Mouse (Mus musculus): ENCODE results near the gene Acvr2b.

Acvr2b gene

GRCm38 (mm10) chr9:119408898-119409664 is 7.2 kb downstream of the Acvr2b start:
- DNase-seq (ENCODE audit: low spot score): no peak

GRCm38 (mm10) chr9:119409864-119410263 is 7.9 kb downstream of the Acvr2b start:
- DNase-seq (ENCODE audit: low spot score): no peak

GRCm38 (mm10) chr9:119418025-119418424 is 16.1 kb downstream of the Acvr2b start:
- DNase-seq (ENCODE audit: low spot score): no peak

DNA sequence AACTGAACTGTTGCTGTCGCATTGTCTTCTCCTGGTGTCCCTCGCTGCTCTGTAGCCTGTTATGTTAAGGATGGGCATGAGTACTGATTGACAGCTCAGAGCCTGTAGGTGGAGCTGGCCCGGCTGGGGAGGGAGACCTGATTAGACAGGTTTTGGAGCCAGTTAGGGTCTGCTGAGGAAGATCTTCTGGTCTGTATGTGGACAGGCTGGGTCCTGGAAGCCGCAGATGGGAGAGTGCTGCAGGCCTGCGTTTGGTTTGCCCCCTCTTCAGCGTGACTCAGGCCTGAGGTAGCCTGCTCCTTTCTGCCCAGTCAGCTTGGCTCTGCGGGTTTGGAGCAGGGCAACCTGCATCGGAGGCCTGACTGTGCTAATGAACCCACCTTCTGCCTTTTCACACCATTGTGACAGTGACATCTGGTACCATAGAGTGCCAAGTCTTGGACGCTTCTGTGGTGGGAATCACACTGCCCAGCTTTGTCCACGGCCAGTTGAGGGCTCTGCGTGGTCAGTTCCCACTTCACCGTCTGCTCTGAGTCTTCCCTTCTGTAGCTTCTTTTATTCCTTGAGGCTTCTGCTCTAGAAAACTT is 18.0 kb downstream of the Acvr2b start:
- DNase-seq (ENCODE audit: low spot score): no peak

- DNase-seq (ENCODE audit: low spot score): no peak
These were observed 23.5 kb downstream of the Acvr2b start for GRCm38 (mm10) chr9:119425217-119425975.

DNA sequence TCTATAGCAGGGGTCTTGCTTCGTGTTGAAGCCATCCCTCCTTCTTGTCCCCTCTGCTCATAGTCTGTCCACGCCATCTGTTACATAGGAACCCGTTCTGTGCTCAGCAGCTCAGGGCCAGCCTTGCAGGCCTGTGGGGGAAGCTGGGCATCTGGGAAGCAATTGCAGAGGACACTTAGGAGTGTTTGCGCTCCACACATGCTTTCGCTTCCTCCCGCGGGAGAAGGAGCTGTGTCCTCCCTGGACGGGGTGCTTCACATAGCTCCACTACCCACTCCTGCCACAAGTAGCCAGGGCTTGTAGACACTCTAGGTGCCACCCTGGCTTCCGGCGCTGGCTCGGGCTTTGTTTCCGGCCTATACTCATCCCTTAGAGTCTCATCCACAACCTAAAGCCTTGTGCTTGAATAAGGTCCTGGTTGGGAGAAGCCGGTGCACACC is 24.1 kb downstream of the Acvr2b start:
- no peak for DNase-seq (ENCODE audit: low spot score)

- no peak for DNase-seq (ENCODE audit: low spot score)
These were observed 24.6 kb downstream of the Acvr2b start for GRCm38 (mm10) chr9:119426483-119426882.

DNA sequence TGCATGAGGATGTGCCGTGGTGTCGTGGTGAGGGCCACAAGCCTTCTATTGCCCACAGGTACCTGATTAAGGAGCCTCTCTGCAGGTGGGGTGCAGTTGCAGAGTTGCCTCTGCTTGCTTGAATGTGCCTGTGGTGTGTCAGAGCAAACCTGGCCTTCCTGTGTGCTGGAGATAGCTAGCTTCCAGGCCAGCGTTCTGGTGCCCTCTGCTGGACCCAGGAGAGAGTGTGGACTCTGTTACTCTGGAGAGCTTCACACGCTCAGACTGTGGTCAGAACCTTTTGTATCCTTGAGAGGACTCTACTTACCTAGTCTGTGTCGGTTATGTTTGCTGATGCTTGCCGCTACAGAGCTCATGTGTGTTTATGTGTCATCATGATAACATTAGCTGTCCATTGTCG is 28.4 kb downstream of the Acvr2b start:
- DNase-seq (ENCODE audit: low spot score): peak; percentile 87

DNA sequence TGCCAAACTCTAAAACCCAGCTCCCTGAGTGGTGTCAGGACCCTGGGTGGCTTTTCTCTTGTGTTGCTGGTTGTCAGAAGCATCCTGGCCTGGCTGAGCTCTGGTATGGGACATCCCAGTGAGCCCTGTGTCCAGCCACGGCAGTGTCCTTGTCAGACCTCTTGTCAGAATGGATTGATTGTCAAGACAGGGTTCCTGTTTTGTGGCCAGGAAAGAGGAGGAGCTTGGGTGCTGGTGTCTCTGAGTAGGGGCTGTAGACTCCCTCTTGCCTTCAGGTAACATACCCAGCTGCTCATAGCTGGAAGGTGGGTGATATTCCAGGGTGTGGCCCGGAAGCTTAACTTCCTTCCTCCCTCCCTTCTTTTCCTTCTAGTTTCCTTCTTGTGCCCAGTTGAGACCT is 33.9 kb downstream of the Acvr2b start:
- DNase-seq (ENCODE audit: low spot score): no peak

DNA sequence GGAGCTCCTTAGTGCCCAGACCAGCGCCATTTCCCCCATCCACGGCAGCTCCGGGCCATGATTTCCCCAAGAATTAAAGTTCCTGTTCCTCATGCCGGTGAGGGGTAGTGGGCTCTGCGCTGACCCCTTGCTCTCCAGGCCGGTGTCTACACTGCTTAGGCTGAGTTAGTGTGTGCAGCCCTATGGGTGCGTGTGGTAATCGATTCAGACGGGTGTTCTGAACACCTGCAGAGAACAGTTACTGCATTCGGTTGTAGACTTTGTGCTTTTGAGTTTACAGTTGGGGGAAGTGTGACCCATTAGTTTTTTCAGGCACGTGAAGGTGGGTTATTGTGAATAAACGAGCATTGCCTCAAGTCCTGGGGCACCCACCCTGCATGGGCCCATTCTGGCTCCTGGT is 36.1 kb downstream of the Acvr2b start:
- no peak for DNase-seq (ENCODE audit: low spot score)

DNA sequence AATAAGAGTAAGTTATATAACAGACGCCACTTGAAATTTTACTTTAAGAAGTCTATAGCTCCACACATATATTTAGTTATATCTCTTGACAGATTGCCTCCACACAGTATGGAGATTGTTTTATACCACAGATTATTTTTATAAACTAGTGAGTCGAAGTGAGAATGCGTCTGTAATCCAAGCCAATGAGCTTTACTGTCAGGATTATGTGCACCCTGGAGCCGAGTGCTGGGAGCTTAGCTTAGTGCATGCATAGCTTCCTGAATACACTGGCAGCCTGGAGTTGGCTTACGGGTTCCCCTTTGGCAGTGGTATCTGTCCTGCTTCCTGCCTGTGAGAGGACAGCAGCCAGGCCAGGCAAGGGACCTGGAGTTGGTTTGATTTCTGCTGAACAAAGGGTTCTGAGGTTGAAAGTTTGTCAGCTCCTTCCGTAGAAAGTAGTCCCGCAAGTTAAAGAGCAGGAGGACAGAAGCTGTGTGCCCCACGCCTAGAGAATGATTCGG is 36.6 kb downstream of the Acvr2b start:
- no peak for DNase-seq (ENCODE audit: low spot score)

GRCm38 (mm10) chr9:119444738-119445429 is 43.0 kb downstream of the Acvr2b start, which contains the start of gene Exog:
Exog (plus strand) TSS chr9:119444943.
- peak; percentile 98 for DNase-seq (ENCODE audit: low spot score)

- DNase-seq (ENCODE audit: low spot score): no peak
These were observed 43.8 kb downstream of the Acvr2b start for GRCm38 (mm10) chr9:119445737-119446136.

- DNase-seq (ENCODE audit: low spot score): no peak
These were observed 54.0 kb downstream of the Acvr2b start for GRCm38 (mm10) chr9:119455967-119456366.

GRCm38 (mm10) chr9:119457122-119457521 is 55.2 kb downstream of the Acvr2b start:
- DNase-seq (ENCODE audit: low spot score): no peak

- peak; percentile 63 for DNase-seq (ENCODE audit: low spot score)
These were observed 58.5 kb downstream of the Acvr2b start for GRCm38 (mm10) chr9:119460410-119460809.

- no peak for DNase-seq (ENCODE audit: low spot score)
These were observed 63.1 kb downstream of the Acvr2b start for GRCm38 (mm10) chr9:119465056-119465455.

DNA sequence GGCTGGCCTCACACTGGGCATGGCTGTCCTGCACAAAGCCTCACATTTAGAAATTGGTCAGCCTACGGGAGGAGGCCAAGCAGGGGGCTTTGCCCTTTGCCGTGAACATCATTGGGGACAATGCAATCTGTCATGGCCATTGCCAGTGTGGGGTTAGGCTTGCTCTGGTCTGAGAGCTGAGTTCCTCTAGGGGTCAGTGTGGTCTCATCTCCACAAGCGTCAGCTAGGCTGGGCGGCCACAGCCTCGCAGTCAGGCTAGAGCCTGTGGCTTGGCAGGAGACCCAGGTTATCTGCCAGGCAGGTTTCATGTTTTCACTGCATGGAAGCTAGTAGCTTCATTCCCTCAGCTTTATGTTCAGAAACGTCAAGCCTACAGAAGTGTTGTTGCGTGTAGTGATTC is 63.7 kb downstream of the Acvr2b start:
- DNase-seq (ENCODE audit: low spot score): peak; percentile 17

GRCm38 (mm10) chr9:119469691-119470353 is 67.9 kb downstream of the Acvr2b start:
- DNase-seq (ENCODE audit: low spot score): no peak

- no peak for DNase-seq (ENCODE audit: low spot score)
These were observed 70.5 kb downstream of the Acvr2b start for GRCm38 (mm10) chr9:119472412-119472918.

GRCm38 (mm10) chr9:119473011-119473410 is 71.1 kb downstream of the Acvr2b start:
- no peak for DNase-seq (ENCODE audit: low spot score)

Data from layer of hippocampus, adult 11-12 months (tissue).